Mouse (Mus musculus): ENCODE measurements around the gene Glis2. TPM values are rescaled to one million over a fixed set of nuclear protein-coding genes. Genes with fewer than 3 reads are reported as not detected.
"Not testable (repeated sequence)": the region's sequence is repeated elsewhere in the genome, so short reads cannot be mapped to it uniquely, and the experiment has no call there.

Gene Glis2
- polyA plus RNA-seq, 1 experiment from 2014 or later, result 26.3 TPM

- Histone ChIP-seq H3K4me1 (replicated peaks) (peaks cover 22% of the 10 kb centered on the region), H3K27ac (peak overlapping the region; percentile 94), H3K36me3 (no peaks in the 10 kb centered on the region), H3K27me3 (0 out of 2 replicates have a peak, but pooled peaks cover 3% of the 10 kb centered on the region), H3K9ac (replicated peaks) (peak overlapping the region; percentile 87), H3K4me3 (replicated peaks) (peak overlapping the region; percentile 71), H3K9me3 (no peaks in the 10 kb centered on the region), H3K4me2 (replicated peaks) (peak overlapping the region; percentile 87)
- whole genome bisulfite sequencing, result under 1% methylated on average over 38 of the region's 38 CpGs
- ATAC-seq, result peak; percentile 93
Observed at GRCm38 (mm10) chr16:4558384-4558979, 36.0 kb upstream of the Glis2 start.

- WGBS, result 0% methylated on average over 43 of the region's 43 CpGs
- peak; percentile 44 for ATAC-seq
- no peaks in the 10 kb centered on the region for H3K36me3 ChIP-seq
- H3K4me3 ChIP-seq (replicated peaks), result peak overlapping the region; percentile 71
- H3K4me2 ChIP-seq (replicated peaks), result peak overlapping the region; percentile 87
- H3K9me3 ChIP-seq, result no peaks in the 10 kb centered on the region
- H3K9ac ChIP-seq (replicated peaks), result peak overlapping the region; percentile 87
- H3K27me3 ChIP-seq, result 0 out of 2 replicates have a peak, but pooled peaks cover 3% of the 10 kb centered on the region
- H3K4me1 ChIP-seq (replicated peaks), result peaks cover 20% of the 10 kb centered on the region
- H3K27ac ChIP-seq, result peak overlapping the region; percentile 94
Observed at GRCm38 (mm10) chr16:4558980-4559631, 35.4 kb upstream of the Glis2 start.

DNA sequence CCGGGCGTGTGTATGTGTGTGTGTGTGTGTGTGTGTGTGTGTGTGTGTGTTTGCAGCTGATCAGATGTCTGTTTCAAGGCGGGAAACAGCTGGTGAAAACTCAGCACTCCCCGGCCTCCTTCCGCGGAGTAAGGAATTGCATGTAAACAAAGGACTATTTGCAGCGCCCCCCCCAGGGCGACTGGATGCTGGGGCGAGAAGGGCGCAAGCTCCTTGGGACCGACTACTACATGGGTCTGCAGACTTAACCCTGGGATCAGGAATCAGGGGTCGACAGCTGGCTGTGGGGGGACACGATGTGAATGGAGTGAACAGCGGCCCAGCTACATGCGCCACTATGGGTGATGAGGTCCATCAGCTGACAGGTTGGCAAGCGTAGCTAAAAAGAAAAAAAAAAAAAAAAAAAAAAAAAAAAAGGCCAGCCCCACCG lies 34.8 kb upstream of the Glis2 start, which contains the start of gene Tfap4:
Tfap4 (minus strand) TSS at position 140 of the 430 bp plus-strand sequence.
- peaks cover 20% of the 10 kb centered on the region for H3K4me1 ChIP-seq (replicated peaks)
- H3K4me2 ChIP-seq (replicated peaks), result peak within 1 kb of the TSS; percentile 87
- peak; percentile 46 for ATAC-seq
- H3K9me3 ChIP-seq, result no peaks in the 10 kb centered on the region
- 0% methylated on average over 17 of the region's 17 CpGs for WGBS
- 0 out of 2 replicates have a peak, but pooled peaks cover 3% of the 10 kb centered on the region for H3K27me3 ChIP-seq
- peak within 1 kb of the TSS; percentile 71 for H3K4me3 ChIP-seq (replicated peaks)
- no peaks in the 10 kb centered on the region for H3K36me3 ChIP-seq
- peak within 1 kb of the TSS; percentile 87 for H3K9ac ChIP-seq (replicated peaks)
- H3K27ac ChIP-seq, result peak within 1 kb of the TSS; percentile 94

- ATAC-seq, result peak; percentile 48
- Histone ChIP-seq H3K27ac (peak overlapping the region; percentile 94), H3K9ac (replicated peaks) (peak overlapping the region; percentile 87), H3K4me3 (replicated peaks) (peak overlapping the region; percentile 71), H3K36me3 (no peaks in the 10 kb centered on the region), H3K4me2 (replicated peaks) (peak overlapping the region; percentile 87), H3K27me3 (0 out of 2 replicates have a peak, but pooled peaks cover 3% of the 10 kb centered on the region), H3K4me1 (replicated peaks) (peaks cover 20% of the 10 kb centered on the region), H3K9me3 (no peaks in the 10 kb centered on the region)
- 2% methylated on average over 43 of the region's 43 CpGs for WGBS
Observed at GRCm38 (mm10) chr16:4560145-4560952, 34.2 kb upstream of the Glis2 start.

GRCm38 (mm10) chr16:4567912-4568311 lies 26.6 kb upstream of the Glis2 start:
- H3K9ac ChIP-seq (replicated peaks), result no peak overlapping the region
- H3K4me2 ChIP-seq (replicated peaks), result no peak overlapping the region
- peaks cover 4% of the 10 kb centered on the region; the same call in 1 of the 2 replicates for H3K4me1 ChIP-seq (replicated peaks)
- no peak overlapping the region for H3K4me3 ChIP-seq (replicated peaks)
- no peaks in the 10 kb centered on the region for H3K9me3 ChIP-seq
- WGBS, result 18% methylated on average over 4 of the region's 4 CpGs
- no peak overlapping the region for H3K27ac ChIP-seq
- H3K36me3 ChIP-seq, result no peaks in the 10 kb centered on the region
- H3K27me3 ChIP-seq, result no peaks in the 10 kb centered on the region
- peak; percentile 45; the same call in 1 of the 2 replicates for ATAC-seq

- H3K4me2 ChIP-seq (replicated peaks), result no peak overlapping the region
- H3K4me3 ChIP-seq (replicated peaks), result no peak overlapping the region
- peaks cover 4% of the 10 kb centered on the region; the same call in 1 of the 2 replicates for H3K4me1 ChIP-seq (replicated peaks)
- H3K27me3 ChIP-seq, result no peaks in the 10 kb centered on the region
- H3K9ac ChIP-seq (replicated peaks), result 0 out of 2 replicates have a peak overlapping the region, but pooled peaks have one; percentile 36
- no peak for ATAC-seq
- WGBS, result 61% methylated on average over 4 of the region's 4 CpGs
- H3K9me3 ChIP-seq, result no peaks in the 10 kb centered on the region
- H3K36me3 ChIP-seq, result no peaks in the 10 kb centered on the region
- no peak overlapping the region for H3K27ac ChIP-seq
Observed at GRCm38 (mm10) chr16:4570737-4571136, 23.8 kb upstream of the Glis2 start.

DNA sequence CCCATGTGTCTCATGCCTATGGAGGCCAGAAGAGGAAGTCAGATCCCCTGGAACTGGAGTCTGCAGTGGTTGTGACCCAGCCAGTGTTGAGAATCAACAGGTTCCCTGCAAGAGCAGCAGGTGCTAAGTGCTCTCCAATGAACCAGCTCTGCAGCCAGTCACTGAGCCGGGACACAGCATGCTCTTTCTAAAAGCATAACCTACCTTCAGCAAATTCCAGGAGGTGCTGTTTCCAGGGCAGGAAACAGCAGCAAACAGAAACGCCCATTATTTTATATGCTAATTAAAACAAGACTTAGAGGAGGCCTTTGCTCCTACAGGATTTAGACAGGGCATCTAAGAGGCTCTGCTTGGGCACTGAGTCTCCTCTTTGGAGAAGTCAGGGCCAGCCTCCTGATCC lies 18.5 kb upstream of the Glis2 start:
- Histone ChIP-seq H3K9me3 (no peaks in the 10 kb centered on the region), H3K36me3 (no peaks in the 10 kb centered on the region), H3K4me1 (replicated peaks) (no peaks in the 10 kb centered on the region; the same call in 1 of the 2 replicates), H3K9ac (replicated peaks) (no peak overlapping the region), H3K4me2 (replicated peaks) (no peak overlapping the region), H3K27ac (no peak overlapping the region), H3K4me3 (replicated peaks) (no peak overlapping the region), H3K27me3 (no peaks in the 10 kb centered on the region)
- 57% methylated on average over 2 of the region's 2 CpGs for WGBS
- no peak for ATAC-seq

DNA sequence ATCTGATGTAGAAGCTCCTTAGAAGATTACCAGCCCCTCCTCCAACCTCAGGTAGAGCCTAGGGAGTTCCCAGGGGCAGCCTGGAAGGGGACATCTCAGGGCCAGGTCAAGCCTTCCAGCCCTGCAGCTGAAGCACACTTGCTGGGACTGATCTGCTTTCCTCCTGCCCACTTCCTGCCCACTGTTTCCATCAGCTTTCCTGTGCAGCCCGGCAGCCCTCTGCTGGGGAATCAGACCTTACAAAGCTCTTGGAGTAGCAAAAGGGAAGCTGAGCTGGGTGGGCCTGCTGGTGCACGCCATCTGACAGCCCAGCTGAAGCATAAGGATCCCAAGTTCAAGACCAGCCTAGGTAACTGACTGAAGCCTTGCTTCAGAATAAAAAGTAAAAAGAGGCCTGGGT lies 17.6 kb upstream of the Glis2 start:
- no peak overlapping the region for H3K9ac ChIP-seq (replicated peaks)
- WGBS, result 77% methylated on average over 2 of the region's 2 CpGs
- H3K4me3 ChIP-seq (replicated peaks), result no peak overlapping the region
- no peaks in the 10 kb centered on the region for H3K9me3 ChIP-seq
- no peak overlapping the region for H3K27ac ChIP-seq
- no peak for ATAC-seq
- H3K4me1 ChIP-seq (replicated peaks), result no peaks in the 10 kb centered on the region
- no peaks in the 10 kb centered on the region for H3K27me3 ChIP-seq
- no peak overlapping the region for H3K4me2 ChIP-seq (replicated peaks)
- no peaks in the 10 kb centered on the region for H3K36me3 ChIP-seq

DNA sequence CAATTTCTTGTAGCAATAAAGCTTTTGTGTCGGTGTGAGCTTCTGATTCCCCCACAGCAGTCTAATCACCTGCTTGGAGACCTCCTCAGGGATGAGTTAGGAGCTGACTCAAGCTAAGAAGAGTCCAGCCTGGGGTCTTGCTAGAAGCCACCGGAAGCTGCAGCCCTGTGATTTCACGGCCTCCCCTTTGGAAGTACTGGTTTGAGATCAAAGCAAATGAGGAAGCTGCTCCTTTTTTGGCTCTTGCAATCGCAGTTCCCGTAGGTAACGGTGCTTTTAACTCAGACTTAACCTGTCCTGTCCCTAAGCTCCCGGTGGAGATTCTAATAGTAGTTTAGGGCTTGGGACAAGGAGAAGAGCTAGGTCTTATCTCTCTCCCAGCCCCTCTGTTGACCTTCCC lies 15.9 kb upstream of the Glis2 start:
- ATAC-seq, result no peak
- Histone ChIP-seq H3K27me3 (no peaks in the 10 kb centered on the region), H3K4me3 (replicated peaks) (no peak overlapping the region), H3K9ac (replicated peaks) (no peak overlapping the region), H3K36me3 (no peaks in the 10 kb centered on the region), H3K4me2 (replicated peaks) (no peak overlapping the region), H3K4me1 (replicated peaks) (no peaks in the 10 kb centered on the region), H3K9me3 (no peaks in the 10 kb centered on the region), H3K27ac (no peak overlapping the region)
- 88% methylated on average over 7 of the region's 7 CpGs for WGBS

DNA sequence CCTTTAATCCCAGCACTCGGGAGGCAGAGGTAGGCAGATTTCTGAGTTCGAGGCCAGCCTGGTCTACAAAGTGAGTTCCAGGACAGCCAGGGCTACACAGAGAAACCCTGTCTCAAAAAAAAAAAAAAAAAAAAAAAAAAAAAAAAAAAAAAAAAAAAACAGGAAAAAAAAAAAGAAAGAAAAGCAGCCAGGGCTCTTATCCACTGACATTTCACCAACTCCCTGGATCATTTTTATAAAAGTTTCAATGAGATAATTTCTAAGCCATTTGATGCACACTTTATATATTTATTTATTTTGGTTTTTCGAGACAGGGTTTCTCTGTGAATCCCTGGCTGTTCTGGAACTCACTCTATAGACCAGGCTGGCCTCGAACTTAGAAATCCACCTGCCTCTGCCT lies 13.3 kb upstream of the Glis2 start:
- ATAC-seq; H3K9ac ChIP-seq (replicated peaks); H3K4me1 ChIP-seq (replicated peaks); H3K9me3 ChIP-seq; H3K4me3 ChIP-seq (replicated peaks); H3K36me3 ChIP-seq; H3K27ac ChIP-seq; H3K4me2 ChIP-seq (replicated peaks); H3K27me3 ChIP-seq: not testable (repeated sequence)
- WGBS, result 90% methylated on average over 4 of the region's 4 CpGs

DNA sequence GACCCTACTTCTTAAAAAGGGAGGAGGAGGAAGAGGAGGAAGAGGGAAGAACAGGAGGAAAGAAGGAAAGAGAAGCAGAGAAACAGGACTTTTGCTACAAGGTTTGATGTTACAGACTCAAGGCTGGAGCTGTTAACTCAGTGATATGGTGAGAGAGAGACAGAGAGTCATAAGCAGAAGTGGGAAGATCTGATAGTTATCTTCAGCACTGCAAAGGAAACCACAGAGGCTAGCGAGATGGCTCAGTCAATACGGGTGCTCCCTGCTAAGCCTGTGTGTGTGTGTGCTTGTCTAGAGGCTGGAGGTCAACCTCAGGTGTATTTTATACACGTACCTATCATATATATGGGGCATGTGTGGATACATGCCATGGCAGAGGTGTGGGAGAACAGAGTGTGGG lies 10.7 kb upstream of the Glis2 start:
- Histone ChIP-seq H3K9ac (replicated peaks) (no peak overlapping the region), H3K27ac (no peak overlapping the region), H3K4me3 (replicated peaks) (no peak overlapping the region), H3K27me3 (no peaks in the 10 kb centered on the region), H3K9me3 (no peaks in the 10 kb centered on the region), H3K4me1 (replicated peaks) (peaks cover 19% of the 10 kb centered on the region), H3K36me3 (no peaks in the 10 kb centered on the region), H3K4me2 (replicated peaks) (no peak overlapping the region)
- ATAC-seq, result no peak
- WGBS, result 83% methylated on average over 3 of the region's 3 CpGs

- 77% methylated on average over 5 of the region's 5 CpGs for WGBS
- Histone ChIP-seq H3K9me3 (no peaks in the 10 kb centered on the region), H3K27me3 (no peaks in the 10 kb centered on the region), H3K4me3 (replicated peaks) (no peak overlapping the region), H3K4me1 (replicated peaks) (peaks cover 19% of the 10 kb centered on the region), H3K9ac (replicated peaks) (no peak overlapping the region), H3K36me3 (no peaks in the 10 kb centered on the region), H3K27ac (no peak overlapping the region), H3K4me2 (replicated peaks) (no peak overlapping the region)
- no peak for ATAC-seq
Observed at GRCm38 (mm10) chr16:4584438-4584837, 10.1 kb upstream of the Glis2 start.
